Mouse (Mus musculus) liver, adult 2 months (tissue): ENCODE data around the gene Armc12.

ENCODE experiments used
- CTCF ChIP-seq: fragments of 200-500 bp; IDR thresholded peaks from 2 replicates; pipeline ENCODE4 v1.5.1; 2011; ENCODE audit warnings: low read depth, low read length, control low read depth
- POLR2A ChIP-seq: fragments of 200-500 bp; IDR thresholded peaks from 2 replicates; pipeline ENCODE4 v1.6.1; 2011; ENCODE audit warnings: low read length, control low read depth; ENCODE audit not compliant: insufficient read depth; ENCODE audit errors: extremely low read depth

GRCm38 (mm10) chr17:28560598-28560997 is 30.0 kb downstream of the Armc12 start, which contains the start of gene Clps:
- TF ChIP-seq POLR2A (no peak), CTCF (no peak)
